Mouse (Mus musculus): Measurements from ENCODE around the gene Ecm1.

- no peak for TF ChIP-seq CTCF (conservative IDR thresholded peaks at IDR 0.05; ENCODE audit: low read length)
- no peak for TF ChIP-seq NANOG (IDR thresholded peaks at IDR 0.05; ENCODE audit: borderline replicate concordance, low read length)
- TF ChIP-seq POU5F1 (IDR thresholded peaks at IDR 0.05; ENCODE audit: borderline replicate concordance, low read length), result no peak
Observed at GRCm38 (mm10) chr3:95732744-95733521, 6.4 kb downstream of the Ecm1 start.

Measured in E14TG2a.4 (cell line).